Mouse (Mus musculus): Measurements from ENCODE around the gene Flt4. TPM values are rescaled to one million over a fixed set of nuclear protein-coding genes. Genes with fewer than 3 reads are reported as not detected.

Gene Flt4
- polyA plus RNA-seq, 1 experiment from 2014 or later = 8.3 TPM

DNA sequence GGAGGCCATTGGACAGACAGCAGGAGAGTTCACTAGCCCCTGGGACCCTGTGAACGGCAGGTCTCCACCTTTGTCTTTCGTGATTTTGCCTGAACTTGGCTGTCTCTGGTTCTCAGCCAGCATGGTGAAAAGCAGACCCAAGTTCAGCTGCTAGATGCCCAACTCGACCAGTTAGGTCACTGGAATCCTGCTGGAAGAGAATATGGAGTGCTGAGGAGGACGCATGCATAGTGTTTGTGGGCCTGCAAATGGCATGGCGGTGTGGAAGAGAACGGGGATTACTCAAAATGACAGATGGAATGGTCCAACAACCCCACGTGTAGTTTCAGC is 50.4 kb downstream of the Flt4 start:
- Histone ChIP-seq H3K27me3 (replicated peaks) (no peaks in the 10 kb centered on the region), H3K4me3 (no peak overlapping the region), H3K36me3 (no peaks in the 10 kb centered on the region), H3K27ac (replicated peaks) (peak overlapping the region; percentile 86), H3K9ac (no peak overlapping the region), H3K4me2 (no peak overlapping the region), H3K9me3 (no peaks in the 10 kb centered on the region), H3K4me1 (peaks cover 24% of the 10 kb centered on the region)
- 71% methylated on average over 7 of the region's 7 CpGs for WGBS
- no peak for ATAC-seq (ENCODE audit: extremely low read depth, insufficient number of reproducible peaks, low FRiP score, low TSS enrichment)

DNA sequence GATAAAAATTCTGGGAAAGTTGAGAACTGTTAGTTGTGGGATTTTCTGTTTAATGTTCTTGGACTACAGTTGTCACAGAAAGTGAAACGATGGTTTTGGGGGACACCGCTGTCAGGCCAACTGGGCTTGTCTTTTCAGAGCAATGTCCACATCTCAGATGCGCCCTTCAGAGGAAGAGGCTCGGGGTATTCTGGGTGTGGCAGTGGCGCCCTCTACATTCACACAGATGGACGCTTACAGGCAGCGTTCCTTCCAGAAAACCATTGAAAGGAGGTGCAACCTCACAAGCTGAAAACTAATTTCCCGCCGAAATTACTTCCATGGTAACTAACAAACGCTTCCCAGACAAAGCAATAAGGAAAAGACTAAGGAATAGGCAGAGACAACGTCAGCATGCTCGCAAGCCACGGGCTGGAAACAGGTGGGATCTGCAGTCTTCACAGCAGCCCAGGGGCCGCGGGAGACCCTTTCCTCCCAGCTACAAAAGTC is 53.3 kb downstream of the Flt4 start:
- Histone ChIP-seq H3K27ac (replicated peaks) (no peak overlapping the region), H3K36me3 (no peaks in the 10 kb centered on the region)

DNA sequence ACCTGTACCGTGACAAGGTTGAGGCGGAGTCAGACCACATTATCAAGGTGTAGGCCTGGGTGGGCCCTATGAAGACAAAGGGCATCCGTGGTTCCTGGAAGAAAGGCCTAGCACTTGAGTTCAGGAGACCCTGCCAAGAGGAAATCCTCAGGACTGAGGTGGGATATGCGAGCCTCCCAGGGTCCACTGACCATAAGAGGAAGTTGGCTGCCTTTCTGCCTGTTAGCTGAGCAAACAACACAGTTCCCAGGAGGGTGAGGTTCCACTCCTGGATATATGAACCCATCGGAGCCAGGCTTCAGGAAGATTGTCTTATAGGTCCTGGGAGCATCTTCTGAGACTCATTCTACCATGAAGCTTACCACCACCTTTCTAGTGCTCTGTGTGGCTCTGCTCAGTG is 54.2 kb downstream of the Flt4 start, which contains the start of gene Scgb3a1:
TSS of gene Scgb3a1 (plus strand) at position 301 of the 400 bp plus-strand sequence.
- Histone ChIP-seq H3K9me3 (no peaks in the 10 kb centered on the region), H3K36me3 (peaks cover 5% of the 10 kb centered on the region), H3K27ac (replicated peaks) (no peak within 1 kb of the TSS), H3K9ac (no peak within 1 kb of the TSS), H3K4me3 (no peak within 1 kb of the TSS), H3K4me1 (peaks cover 20% of the 10 kb centered on the region), H3K4me2 (no peak within 1 kb of the TSS), H3K27me3 (replicated peaks) (no peaks in the 10 kb centered on the region)
- no peak for ATAC-seq (ENCODE audit: extremely low read depth, insufficient number of reproducible peaks, low FRiP score, low TSS enrichment)
- WGBS = 72% methylated on average over 5 of the region's 5 CpGs

More for the DNA sequence above, 53.3 kb downstream of the Flt4 start:
- no peaks in the 10 kb centered on the region for H3K27me3 ChIP-seq (replicated peaks)
- H3K9ac ChIP-seq = no peak overlapping the region
- no peaks in the 10 kb centered on the region for H3K9me3 ChIP-seq
- WGBS = 56% methylated on average over 15 of the region's 15 CpGs
- H3K4me3 ChIP-seq = no peak overlapping the region
- no peak for ATAC-seq (ENCODE audit: extremely low read depth, insufficient number of reproducible peaks, low FRiP score, low TSS enrichment)
- peaks cover 30% of the 10 kb centered on the region for H3K4me1 ChIP-seq
- no peak overlapping the region for H3K4me2 ChIP-seq

DNA sequence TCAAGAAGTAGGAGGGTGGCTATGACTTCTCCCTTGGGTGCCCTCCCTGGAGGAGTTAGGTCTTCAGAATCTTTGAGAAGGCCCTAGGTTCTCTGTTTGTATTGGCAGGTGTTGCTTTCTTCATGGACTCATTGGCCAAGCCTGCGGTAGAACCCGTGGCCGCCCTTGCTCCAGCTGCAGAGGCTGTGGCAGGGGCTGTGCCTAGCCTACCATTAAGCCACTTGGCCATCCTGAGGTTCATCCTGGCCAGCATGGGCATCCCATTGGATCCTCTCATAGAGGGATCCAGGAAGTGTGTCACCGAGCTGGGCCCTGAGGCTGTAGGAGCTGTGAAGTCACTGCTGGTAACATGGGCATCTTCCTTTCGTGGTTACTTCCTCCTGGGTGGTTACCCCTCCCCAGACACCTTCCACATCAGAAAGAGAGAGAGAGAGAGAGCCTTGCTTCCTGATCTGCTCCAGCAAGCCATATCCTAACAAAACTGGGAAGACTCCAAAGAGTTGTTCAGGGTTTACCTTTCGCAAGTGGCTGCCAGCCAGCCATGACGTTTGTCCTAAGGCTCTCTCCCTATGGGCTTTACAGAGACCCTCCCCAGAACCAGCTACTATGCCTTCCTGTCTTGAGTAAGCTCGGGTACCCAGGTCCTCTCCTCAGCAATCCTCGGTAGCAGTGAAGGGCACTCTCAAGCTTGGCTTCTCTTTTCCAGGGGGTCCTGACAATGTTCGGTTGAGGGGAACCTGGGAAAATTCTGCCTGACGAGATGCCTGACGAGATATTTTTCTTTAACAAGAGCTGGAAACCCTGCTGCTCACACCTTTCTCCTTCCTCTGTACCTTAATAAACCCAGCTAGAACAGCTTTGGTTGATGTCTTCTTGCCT is 55.4 kb downstream of the Flt4 start:
- H3K27ac ChIP-seq (replicated peaks) = no peak overlapping the region
- no peak overlapping the region for H3K9ac ChIP-seq
- no peak for ATAC-seq (ENCODE audit: extremely low read depth, insufficient number of reproducible peaks, low FRiP score, low TSS enrichment)
- peaks cover 8% of the 10 kb centered on the region for H3K4me1 ChIP-seq
- H3K9me3 ChIP-seq = no peaks in the 10 kb centered on the region
- WGBS = 72% methylated on average over 12 of the region's 12 CpGs
- H3K27me3 ChIP-seq (replicated peaks) = no peaks in the 10 kb centered on the region
- H3K4me3 ChIP-seq = no peak overlapping the region
- peaks cover 17% of the 10 kb centered on the region for H3K36me3 ChIP-seq
- no peak overlapping the region for H3K4me2 ChIP-seq

DNA sequence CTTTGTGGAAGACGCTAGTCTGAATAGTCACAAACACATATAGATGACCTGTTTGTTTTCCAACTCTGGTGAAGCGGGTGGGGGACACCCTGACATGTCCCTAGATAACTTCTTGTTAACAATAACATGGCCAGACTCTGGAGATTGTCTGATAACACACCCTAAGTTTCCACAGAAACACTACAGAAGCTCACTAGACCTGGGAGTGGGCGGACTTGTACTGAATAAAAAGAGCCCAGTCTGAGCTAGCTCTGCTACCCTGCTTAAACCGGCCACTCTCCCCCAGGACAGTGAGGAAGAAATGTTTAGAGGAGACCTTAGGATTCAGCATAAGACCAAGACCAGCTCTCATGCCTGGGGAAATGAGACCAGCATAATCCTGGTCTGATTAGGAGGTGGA is 56.4 kb downstream of the Flt4 start:
- no peak overlapping the region for H3K4me3 ChIP-seq
- 61% methylated on average over 4 of the region's 4 CpGs for WGBS
- peaks cover 26% of the 10 kb centered on the region for H3K36me3 ChIP-seq
- no peak overlapping the region for H3K9ac ChIP-seq
- H3K27me3 ChIP-seq (replicated peaks) = no peaks in the 10 kb centered on the region
- H3K9me3 ChIP-seq = no peaks in the 10 kb centered on the region
- H3K4me2 ChIP-seq = no peak overlapping the region
- 0 out of 2 replicates have a peak, but pooled peaks cover 7% of the 10 kb centered on the region for H3K4me1 ChIP-seq
- no peak for ATAC-seq (ENCODE audit: extremely low read depth, insufficient number of reproducible peaks, low FRiP score, low TSS enrichment)
- H3K27ac ChIP-seq (replicated peaks) = no peak overlapping the region

DNA sequence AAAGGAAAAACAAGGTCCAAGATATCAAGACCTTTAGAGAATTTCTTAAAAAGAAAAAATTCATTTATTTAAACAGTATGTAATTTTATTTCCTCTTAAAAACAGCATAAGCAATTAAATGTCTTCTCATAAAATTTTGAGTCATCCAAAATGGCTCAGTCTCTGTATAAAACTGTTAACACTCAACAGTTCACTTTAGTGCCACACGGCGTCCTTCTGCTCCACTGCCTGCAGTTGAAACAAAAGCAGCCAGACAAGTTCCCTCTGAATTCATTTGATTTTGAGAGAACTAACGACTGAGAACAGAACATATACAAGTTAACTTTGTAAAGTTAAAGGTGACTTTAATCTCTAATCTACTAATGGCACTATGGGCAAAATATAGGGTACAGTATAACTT is 64.4 kb downstream of the Flt4 start:
- peaks cover 79% of the 10 kb centered on the region for H3K36me3 ChIP-seq

DNA sequence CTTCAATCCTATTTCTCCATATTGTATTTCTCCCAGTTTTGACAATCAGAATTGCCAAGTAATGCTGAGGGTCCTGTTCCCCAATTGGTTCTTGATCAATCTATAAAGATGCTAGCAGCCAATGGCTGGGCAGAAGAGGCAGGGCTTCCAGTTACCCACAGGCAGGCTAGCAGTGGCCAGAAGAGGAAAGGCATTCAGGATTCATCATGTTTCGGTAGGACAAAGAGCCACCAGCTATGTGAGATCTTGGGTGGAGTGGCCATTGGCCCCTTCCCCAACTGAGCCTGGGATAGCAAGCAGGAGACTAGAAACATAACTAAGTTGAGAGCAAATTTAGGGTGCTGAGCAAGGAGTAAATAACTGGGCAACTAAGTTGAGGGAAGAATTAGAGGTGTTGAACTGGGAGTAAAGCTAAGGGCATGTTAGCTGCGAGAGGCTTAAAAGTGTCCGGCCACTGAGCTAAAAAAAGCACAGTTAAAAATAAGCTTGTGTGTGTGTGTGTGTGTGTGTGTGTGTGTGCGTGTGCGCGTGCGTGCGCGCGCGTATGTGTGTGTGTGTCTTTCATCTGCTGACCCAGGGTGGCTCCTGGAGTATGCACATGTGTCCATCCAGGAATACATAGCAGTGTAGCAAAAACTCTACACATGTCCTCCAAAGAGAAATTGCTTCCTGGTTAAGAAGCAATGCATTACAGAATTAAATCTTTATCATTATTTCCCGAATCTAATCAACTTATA is 75.3 kb downstream of the Flt4 start:
- H3K36me3 ChIP-seq = peaks cover 90% of the 10 kb centered on the region
- no peak overlapping the region for H3K9ac ChIP-seq
- WGBS = 56% methylated on average over 12 of the region's 12 CpGs
- peak overlapping the region; percentile 51 for H3K4me2 ChIP-seq
- no peak for ATAC-seq (ENCODE audit: extremely low read depth, insufficient number of reproducible peaks, low FRiP score, low TSS enrichment)
- H3K27ac ChIP-seq (replicated peaks) = peak overlapping the region; percentile 91
- no peak overlapping the region for H3K4me3 ChIP-seq
- peaks cover 7% of the 10 kb centered on the region; the same call in 1 of the 2 replicates for H3K4me1 ChIP-seq
- no peaks in the 10 kb centered on the region for H3K9me3 ChIP-seq
- H3K27me3 ChIP-seq (replicated peaks) = no peaks in the 10 kb centered on the region

More for the DNA sequence above, 64.4 kb downstream of the Flt4 start:
- Histone ChIP-seq H3K27ac (replicated peaks) (no peak overlapping the region), H3K4me3 (no peak overlapping the region), H3K27me3 (replicated peaks) (no peaks in the 10 kb centered on the region), H3K4me2 (no peak overlapping the region), H3K4me1 (no peaks in the 10 kb centered on the region), H3K9me3 (no peaks in the 10 kb centered on the region), H3K9ac (no peak overlapping the region)
- ATAC-seq (ENCODE audit: extremely low read depth, insufficient number of reproducible peaks, low FRiP score, low TSS enrichment) = no peak
- 72% methylated on average over 3 of the region's 3 CpGs for WGBS

DNA sequence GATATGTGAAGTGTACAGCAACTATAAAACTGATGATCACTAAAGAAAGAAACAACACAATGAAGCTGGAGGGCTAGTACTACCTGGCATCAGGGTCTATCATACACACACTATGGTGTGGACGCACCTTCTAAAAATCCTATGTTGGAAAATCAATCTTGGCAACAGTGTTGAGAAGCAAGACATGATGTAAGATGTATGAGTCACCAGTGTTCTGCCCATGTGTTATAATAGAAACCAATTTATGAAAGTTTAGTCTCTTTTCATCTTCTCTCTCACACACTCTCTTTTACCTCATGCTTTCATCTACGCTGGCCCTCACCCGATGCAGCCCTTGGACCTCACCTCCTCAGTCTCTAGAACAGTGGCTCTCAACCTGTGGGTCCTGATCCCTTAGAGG is 86.0 kb downstream of the Flt4 start:
- WGBS = 91% methylated on average over 3 of the region's 3 CpGs
- no peak overlapping the region for H3K27ac ChIP-seq (replicated peaks)

DNA sequence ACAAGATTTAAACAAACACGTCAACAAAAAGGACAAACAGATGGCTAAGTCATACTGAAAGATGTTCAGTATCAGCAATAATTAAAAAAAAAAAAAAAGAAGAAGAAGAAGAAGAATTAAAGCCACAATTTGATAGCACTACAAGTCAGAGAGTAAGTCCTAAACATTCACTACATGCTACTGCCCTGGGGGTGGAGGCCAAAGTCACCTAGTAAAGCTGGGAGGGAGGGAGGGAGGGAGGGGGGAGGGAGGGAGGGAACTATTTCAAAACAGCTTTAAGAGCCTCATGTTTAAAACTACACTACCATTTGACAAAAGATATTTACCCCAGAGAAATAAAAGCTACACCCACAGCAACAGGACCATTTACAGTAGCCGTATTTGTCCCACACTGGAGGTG is 86.6 kb downstream of the Flt4 start:
- Histone ChIP-seq H3K4me2 (no peak overlapping the region), H3K4me1 (peaks cover 22% of the 10 kb centered on the region), H3K4me3 (no peak overlapping the region), H3K27me3 (replicated peaks) (no peaks in the 10 kb centered on the region), H3K27ac (replicated peaks) (no peak overlapping the region; the same call in 1 of the 2 replicates), H3K9ac (no peak overlapping the region), H3K36me3 (peaks cover 61% of the 10 kb centered on the region), H3K9me3 (no peaks in the 10 kb centered on the region)
- 88% methylated on average over 2 of the region's 2 CpGs for WGBS
- no peak for ATAC-seq (ENCODE audit: extremely low read depth, insufficient number of reproducible peaks, low FRiP score, low TSS enrichment)

More for the DNA sequence above, 86.0 kb downstream of the Flt4 start:
- Histone ChIP-seq H3K9ac (no peak overlapping the region), H3K9me3 (no peaks in the 10 kb centered on the region), H3K4me2 (no peak overlapping the region), H3K27me3 (replicated peaks) (no peaks in the 10 kb centered on the region), H3K36me3 (peaks cover 66% of the 10 kb centered on the region), H3K4me1 (peaks cover 27% of the 10 kb centered on the region), H3K4me3 (no peak overlapping the region)
- no peak for ATAC-seq (ENCODE audit: extremely low read depth, insufficient number of reproducible peaks, low FRiP score, low TSS enrichment)

DNA sequence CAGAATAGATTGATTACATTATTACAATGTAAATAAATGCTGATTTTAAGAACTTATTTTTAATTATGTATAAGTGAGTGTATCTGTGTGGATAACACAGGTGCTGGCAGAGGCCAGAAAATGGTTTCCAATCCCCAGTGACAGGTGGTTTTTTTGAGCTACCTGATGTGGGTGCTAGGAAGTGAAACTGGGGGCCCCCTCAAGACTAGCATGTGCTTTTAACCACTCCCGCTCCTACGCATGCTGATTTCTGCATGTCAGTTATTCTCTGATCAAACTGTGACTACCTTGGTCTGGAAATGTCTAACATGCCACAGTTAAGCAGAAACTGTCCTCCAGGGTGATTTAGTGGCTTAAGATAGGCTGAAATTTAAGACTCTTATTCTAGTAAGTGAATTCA is 87.4 kb downstream of the Flt4 start:
- no peak for ATAC-seq (ENCODE audit: extremely low read depth, insufficient number of reproducible peaks, low FRiP score, low TSS enrichment)
- Histone ChIP-seq H3K4me1 (peaks cover 20% of the 10 kb centered on the region), H3K4me2 (no peak overlapping the region), H3K36me3 (peaks cover 64% of the 10 kb centered on the region), H3K9ac (no peak overlapping the region), H3K27ac (replicated peaks) (0 out of 2 replicates have a peak overlapping the region, but pooled peaks have one; percentile 32), H3K9me3 (no peaks in the 10 kb centered on the region), H3K27me3 (replicated peaks) (no peaks in the 10 kb centered on the region), H3K4me3 (no peak overlapping the region)
- 83% methylated on average over 2 of the region's 2 CpGs for WGBS

DNA sequence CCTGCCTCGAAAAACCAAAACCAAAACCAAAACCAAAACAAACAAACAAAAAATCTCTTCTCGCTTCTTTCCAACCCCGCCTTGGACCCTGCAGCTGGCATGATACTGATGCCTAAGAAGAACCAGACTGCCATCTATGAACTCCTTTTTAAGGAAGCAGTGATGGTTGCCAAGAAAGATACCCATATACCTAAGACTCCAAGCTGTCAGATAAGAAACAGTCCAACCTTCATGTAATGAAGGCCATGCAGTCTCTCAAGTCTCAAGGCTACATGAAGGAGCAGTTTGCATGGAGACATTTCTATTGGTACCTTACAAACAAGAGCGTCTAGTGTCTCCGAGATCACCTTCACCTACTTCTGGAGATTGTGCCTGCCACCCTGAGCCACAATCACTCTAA is 88.7 kb downstream of the Flt4 start:
- Histone ChIP-seq H3K4me2 (no peak overlapping the region), H3K36me3 (peaks cover 64% of the 10 kb centered on the region), H3K9ac (no peak overlapping the region), H3K4me3 (no peak overlapping the region), H3K4me1 (peaks cover 20% of the 10 kb centered on the region), H3K9me3 (no peaks in the 10 kb centered on the region), H3K27ac (replicated peaks) (no peak overlapping the region), H3K27me3 (replicated peaks) (no peaks in the 10 kb centered on the region)
- no peak for ATAC-seq (ENCODE audit: extremely low read depth, insufficient number of reproducible peaks, low FRiP score, low TSS enrichment)
- 91% methylated on average over 5 of the region's 5 CpGs for WGBS

Data from heart, embryonic 13.5 days (tissue).